Mouse (Mus musculus): ENCODE data around the gene Gvin1.

DNA sequence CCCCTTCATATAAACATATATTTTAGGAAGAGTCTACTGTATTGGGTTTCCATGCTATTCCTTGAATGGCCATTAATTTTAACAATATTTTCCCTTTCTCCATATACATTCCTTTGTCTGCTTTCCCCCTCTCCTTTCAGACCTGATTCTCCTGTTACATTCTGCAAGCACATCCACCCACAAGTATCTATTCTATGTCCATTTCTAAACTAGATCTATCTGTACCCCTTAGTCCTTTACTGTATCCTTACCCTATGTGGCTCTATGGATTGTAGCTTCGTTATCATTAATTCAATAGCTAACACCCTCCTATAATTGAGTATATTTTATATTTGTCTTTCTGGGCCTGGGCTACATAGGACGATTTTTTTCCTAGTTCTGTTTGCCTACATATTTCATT, 33.1 kb upstream of the Gvin1 start:
- no peak for TF ChIP-seq POLR2A (IDR thresholded peaks at IDR 0.05; ENCODE audit: control insufficient read depth, low read depth, low read length)
- TF ChIP-seq CTCF (IDR thresholded peaks at IDR 0.05; ENCODE audit: control insufficient read depth, insufficient read depth, insufficient replicate concordance, low read depth, low read length): no peak

Measured in testis, adult 2 months (tissue).